Mouse (Mus musculus) naive thymus-derived CD4-positive, alpha-beta T cell, adult 2 months (primary cell): ENCODE measurements around the gene Zfp735.

Experiments
- DNase-seq: peaks from one replicate; pipeline ENCODE4 v3.0.0-alpha.2; 2011; ENCODE audit warnings: low read depth

The Zfp735 gene

GRCm38 (mm10) chr11:73688478-73688877 is at the start of gene Zfp735:
TSS of gene Zfp735 (plus strand) at chr11:73688778.
- DNase-seq = no peak

DNA sequence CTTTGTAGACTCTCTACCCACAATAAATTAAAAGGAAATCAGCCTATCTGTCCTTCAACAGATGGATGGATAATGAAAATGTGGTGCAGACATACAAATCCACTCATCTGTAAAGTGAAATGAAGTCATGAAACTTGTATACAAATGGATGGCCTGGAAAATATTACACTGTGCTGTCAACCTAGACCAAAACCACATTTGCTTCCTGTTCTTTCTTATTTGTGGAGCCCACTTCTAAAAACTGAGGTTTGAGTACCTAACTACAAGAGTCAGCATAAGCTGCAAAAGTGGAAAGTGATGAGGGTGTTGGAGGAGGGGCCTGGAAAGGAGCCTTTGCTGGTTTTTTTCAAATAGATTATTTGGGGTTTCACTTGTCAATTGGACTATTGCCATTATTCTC is 70.5 kb downstream of the Zfp735 start:
- DNase-seq = no peak
